Mouse (Mus musculus) layer of hippocampus, postnatal 10 days (tissue): Measurements from ENCODE around the gene Mapk8. TPM values are rescaled to one million over a fixed set of nuclear protein-coding genes. Genes with fewer than 3 reads are reported as not detected.

Experiments
- DNase-seq, 2 experiments: peaks; one replicate each; pipeline ENCODE4 v3.0.0; 2021; ENCODE audit warnings: low spot score in 2 of 2
- total RNA-seq, 2 experiments: library from RNA; stranded (reverse); gene quantifications; 2 replicates each; pipeline ENCODE4 v1.2.3; 2021

Mapk8 gene
- total RNA-seq, 2 experiments from 2014 or later: 136 to 150 TPM

DNA sequence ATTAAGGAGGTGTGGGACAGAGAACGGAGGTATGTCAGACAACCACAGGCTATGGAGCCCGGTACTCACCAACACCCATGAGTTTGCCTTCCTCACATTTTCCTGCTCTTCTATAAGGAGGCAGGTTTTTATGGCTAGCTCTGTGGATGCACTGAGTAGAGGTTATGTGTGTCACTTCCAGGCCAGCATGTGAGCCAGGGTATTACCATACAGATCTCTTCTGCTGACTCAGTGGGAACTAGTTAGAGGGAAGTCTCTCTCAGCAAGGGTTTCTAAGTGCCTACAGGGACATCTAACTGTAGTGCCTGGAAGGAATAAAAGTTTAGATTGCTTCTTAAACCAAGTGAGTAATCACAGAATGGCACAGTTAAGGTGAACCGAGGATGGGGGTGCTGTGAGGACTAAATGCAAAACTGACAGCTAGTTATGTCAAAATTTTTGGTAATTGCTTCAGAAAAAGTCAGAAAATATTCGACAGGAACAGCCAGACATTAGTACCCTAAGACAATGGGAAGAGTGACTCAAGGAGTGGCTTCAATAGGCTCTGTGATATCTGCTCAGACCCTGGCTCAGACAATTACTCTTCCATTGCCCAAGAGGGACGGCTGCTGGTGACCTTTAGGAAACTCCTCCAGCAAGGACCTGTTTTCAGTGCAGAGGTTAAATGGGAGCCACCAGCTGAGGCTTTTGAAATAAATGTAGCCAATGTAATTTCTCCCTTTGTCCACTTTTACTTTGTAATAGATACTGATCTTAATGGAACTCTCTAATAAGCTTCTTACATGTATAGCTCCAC, 48.7 kb downstream of the Mapk8 start:
- DNase-seq: no peak

DNA sequence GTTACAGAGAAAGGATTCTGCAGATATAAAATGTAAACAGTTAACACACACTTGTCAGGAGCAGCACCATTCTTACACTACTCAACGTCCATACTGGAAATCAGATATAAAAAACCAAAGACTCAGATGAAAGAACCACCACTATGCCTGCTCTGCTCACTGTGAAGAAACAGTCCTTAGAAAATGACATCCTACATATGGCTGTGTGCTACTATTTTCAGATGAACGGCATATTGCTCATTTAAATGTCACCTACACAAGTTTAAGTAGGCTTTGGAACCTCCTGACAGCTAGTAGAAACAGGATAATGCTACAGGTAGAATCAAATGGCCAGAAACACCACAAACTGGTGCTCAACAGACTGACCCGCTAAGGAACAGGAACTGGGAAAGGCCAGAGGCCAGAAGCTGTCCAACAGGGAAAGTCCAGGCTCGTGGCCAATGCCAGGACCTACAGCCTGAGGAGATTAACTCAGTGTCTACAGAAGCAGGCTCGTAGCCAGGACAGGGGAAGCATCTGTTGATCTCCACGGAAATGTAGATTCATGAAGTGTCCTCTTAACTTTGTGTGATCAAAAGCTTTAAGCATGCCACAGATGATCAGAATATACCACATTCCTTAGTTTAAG, 66.0 kb downstream of the Mapk8 start:
- DNase-seq: no peak

DNA sequence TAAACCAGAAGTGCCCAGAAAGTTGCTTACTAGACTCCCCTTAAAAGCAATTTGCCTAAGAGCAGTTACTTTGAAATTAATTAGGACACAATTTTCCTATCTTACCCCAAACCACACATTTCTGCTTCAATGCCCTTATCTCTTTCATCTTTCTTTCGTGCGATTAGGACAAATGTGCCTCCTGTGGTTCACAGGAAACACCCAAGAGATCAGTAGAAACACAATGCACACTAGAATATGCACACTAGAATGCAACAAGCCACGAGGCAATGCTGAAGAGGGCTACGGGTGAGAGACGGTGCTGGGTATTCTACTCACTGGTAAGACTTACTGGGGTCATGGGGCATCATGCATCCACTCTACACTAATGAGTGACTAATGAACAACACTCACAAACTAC, 68.2 kb downstream of the Mapk8 start:
- DNase-seq: no peak

DNA sequence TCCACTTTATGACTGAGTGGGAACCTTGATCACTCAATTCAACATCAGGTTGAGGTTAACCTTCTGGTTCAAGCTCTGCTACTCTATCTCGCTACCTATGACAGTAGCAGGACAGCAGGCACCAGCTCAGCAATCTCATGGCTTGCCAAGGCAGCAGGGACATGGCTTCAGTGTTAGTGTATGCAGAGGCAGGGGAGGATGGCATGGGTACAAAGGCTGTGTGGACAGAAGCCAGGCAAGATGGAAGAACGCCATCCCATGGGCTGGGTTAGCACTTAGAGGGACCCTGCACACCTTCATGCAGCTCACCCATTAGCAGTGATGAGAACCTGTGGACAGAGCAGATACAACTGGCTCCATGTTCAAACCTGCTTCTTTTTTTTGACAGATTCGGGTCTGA, 69.7 kb downstream of the Mapk8 start:
- no peak for DNase-seq

DNA sequence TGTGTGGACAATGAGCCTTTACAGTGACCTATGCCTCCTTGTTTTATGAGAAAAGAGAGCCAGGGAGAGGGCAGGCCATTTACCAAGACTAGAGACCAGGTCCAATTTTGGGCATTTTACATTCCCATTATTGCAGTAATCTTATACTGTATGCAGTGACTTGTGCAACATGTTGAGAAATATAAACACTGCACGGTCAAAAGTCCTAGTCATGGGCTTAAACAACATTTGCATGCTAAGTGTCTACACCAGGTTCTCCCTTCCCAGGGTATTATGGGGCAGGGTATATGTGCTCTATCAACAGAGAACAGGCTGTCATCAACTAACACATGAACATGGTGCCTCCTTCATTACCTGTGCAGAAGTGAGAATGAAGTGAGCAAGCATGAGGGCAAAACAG, 72.9 kb downstream of the Mapk8 start:
- DNase-seq: no peak

DNA sequence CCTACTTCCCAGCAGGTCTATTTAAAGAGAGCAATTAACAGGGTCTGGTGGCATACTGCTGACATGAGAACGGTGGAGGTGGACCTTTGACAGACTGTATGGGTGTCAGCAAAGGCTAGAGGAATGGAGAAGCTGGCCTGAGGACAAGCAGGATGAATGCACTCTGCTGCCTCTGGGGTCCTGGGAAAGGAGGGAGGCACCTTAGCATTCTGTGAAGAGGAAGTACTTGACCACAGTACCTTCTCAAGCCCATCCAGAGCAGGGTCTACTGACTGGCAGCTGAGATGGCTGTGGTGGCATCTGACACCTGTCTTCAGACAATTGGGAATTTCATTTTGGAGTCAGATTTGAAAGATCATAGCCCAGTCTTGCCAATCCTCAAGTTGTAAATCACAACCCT, 73.7 kb downstream of the Mapk8 start:
- no peak for DNase-seq

- DNase-seq: peak; percentile 71 to 83
Observed at GRCm38 (mm10) chr14:33371248-33371647, 75.7 kb downstream of the Mapk8 start.

- DNase-seq: no peak
Observed at GRCm38 (mm10) chr14:33370056-33370455, 76.9 kb downstream of the Mapk8 start.

DNA sequence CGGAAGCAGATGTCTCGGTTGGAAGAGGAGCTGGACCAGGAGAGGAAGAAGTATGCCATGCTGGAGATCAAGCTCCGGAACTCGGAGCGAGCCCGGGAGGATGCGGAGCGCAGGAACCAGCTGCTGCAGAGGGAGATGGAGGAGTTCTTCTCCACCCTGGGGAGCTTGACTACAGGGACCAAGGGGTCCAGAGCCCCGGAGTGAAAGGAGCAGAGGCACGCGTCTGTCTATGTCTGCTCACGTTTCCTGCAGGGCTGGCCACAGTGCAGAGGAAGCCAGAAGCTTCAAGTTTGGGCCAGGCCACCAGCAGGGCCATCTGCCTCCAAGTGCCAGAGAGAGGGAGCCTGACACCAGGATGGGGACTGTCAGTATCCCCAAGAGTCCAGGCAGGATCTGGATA, 77.6 kb downstream of the Mapk8 start:
- no peak for DNase-seq

DNA sequence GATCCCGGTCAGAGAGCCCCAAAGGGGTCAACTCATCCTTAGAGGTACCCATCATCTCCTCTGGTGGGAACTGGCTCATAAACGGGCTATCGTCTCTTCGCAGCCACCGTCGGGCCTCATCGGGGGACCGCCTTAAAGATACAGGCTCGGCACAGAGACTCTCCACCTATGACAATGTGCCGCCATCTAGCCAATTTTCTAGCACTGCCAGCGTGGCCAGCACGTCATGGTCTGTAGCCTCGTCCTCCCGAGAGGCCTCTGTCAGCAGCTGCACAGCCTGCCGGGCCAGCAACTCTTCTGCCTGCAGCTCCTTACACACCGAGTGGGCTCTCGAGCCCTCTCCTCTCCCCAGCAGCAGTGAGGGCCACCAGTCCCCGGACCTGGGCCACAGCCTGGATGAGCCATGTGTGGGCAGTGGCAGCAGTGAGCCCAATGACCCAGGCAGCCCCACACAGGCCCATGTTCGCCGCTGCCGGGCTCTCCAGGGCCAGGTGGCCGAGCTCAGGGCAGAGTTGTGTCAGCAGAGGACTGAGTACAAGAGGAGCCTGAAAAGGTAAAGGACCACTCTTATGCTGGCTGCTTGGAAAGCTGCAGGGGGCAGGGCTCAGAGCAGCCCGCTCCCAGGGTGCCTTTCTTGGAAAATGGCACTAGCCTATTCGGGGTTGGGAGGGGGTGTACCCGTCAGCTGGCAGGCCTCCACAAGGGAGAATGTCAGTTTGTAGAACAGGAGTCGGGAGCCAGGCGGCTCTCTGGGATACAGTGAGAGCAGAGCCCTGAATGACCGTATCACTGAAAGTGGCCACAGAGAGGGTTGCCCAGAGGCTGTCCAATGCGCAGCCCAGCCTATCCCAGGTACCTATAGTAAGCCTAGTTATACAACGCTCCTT, 79.8 kb downstream of the Mapk8 start:
- no peak for DNase-seq

- no peak for DNase-seq
Observed at GRCm38 (mm10) chr14:33364061-33364460, 82.9 kb downstream of the Mapk8 start.

- no peak for DNase-seq
Observed at GRCm38 (mm10) chr14:33363611-33364010, 83.3 kb downstream of the Mapk8 start.

GRCm38 (mm10) chr14:33362807-33363206, 84.2 kb downstream of the Mapk8 start:
- no peak for DNase-seq

DNA sequence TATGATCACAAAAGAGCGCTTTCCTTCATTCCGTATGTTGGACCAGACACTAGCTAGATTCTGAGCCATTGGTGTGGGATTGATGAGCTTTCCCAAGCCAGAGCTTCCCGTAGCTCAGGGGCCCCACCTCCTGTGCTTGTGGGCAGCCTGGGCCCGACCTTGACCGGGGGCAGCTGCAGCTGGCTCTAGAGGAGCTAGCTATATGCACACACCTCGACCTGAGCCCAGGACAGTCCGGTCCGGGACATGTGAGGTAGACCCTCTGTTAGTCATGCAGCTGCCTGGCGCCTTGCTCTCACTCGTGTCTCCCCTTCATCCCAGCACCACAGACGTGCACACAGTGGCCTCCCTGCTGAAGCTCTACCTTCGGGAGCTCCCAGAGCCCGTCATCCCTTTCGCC, 84.8 kb downstream of the Mapk8 start:
- no peak for DNase-seq

GRCm38 (mm10) chr14:33361546-33361945, 85.4 kb downstream of the Mapk8 start:
- DNase-seq: no peak

DNA sequence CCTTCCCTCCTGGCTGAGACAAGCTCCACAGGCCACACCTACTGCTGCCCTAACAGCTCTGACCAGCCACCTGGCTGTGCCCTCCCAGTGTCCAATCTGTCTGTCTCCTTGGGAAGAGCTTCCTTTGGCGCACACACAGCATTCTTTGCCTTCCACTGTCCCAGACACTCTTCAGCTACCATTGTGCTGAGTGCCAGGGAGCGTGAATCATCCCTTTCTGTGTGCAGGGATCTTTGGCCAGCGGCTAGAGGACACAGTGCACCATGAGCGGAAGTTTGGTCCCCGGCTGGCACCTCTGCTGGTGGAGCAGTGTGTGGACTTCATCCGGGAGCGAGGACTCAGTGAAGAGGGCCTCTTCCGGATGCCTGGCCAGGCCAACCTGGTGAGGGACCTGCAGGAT, 88.1 kb downstream of the Mapk8 start:
- DNase-seq: no peak

- DNase-seq: no peak
Observed at GRCm38 (mm10) chr14:33357600-33358368, 89.2 kb downstream of the Mapk8 start.

DNA sequence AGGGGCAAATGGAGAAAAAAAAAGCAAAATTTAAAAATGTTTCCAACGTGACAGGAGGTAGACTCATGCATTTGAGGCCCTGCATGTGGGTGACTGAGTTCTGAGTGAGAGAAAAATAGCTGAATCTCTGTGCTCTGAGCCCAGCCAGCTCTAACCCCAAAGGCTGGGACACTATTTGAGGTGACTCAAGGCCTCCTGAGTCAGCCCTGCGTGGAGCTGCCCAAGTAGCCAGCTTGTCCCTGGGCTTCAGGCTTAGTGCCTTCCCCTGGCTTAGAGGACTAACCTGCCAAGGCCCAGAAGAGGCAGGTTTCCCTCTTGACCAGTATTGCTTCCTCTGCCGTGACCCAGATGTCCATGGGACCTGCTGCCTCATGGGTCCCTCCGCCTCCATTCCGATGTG, 91.7 kb downstream of the Mapk8 start:
- DNase-seq: no peak

DNA sequence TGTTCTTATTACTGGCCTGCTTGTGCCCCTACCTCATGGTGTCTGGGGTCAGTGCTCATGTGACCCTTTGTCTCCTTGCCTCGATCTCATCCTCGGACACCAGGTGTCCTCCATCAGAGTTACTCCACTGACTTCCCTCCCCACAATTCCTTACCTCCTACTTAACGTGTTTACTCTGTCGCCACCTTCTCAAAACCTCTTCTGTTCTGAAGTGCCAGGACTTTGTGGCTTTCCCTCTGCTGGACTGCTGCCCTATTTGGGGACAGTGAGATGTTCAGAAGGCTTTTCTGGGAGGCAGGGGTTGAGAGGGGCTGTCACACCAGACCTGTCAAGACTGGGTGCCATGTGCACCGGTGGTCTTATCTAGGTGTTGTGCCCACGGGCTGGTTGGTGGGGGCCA, 94.1 kb downstream of the Mapk8 start:
- no peak for DNase-seq

DNA sequence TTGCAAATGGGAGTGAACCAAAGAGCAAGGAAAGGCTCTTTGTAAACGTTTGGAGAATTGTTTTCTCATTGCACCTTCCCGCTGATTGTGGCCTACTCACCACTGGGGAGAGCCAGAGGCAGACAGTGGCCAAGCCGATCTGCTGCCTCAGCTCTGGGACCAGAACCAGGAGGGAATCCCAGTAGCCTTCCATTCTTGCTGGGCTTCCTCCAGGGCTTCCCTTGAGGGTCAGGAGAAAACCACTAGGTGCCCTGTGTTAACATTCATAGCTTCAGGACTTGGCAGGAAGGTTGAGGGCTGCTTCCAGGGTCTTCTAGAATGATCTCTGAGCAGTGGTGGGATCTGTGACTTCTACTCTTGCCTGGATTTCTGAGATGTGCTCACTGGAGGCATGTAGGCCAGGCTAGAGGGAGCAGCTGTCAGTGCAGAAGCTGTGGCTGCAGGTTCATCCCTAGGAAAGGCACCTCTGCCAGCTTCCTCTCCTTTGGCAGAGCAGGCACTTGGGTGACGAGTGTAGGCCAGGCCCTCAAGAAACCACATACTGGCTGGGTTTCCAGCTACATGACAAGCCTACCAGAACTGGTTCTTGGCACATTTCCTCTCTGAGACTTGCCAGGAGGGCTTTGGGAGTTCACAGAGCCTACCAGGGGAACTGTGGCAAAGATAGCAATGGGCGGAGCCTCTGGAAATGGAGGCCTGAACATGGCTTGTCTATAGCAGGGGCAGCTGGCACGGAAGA, 94.8 kb downstream of the Mapk8 start:
- peak; percentile 43 to 44 for DNase-seq

GRCm38 (mm10) chr14:33351019-33351418, 95.9 kb downstream of the Mapk8 start:
- no peak for DNase-seq
